Mouse (Mus musculus): ENCODE data around the gene Cd4. TPM values are rescaled to one million over a fixed set of nuclear protein-coding genes. Genes with fewer than 3 reads are reported as not detected.

Cd4 gene
- polyA plus RNA-seq, 1 experiment from 2014 or later, result 0.29 TPM

GRCm38 (mm10) chr6:124883351-124883750 lies 4.7 kb downstream of the Cd4 start:
- Histone ChIP-seq H3K36me3 (ENCODE audit: control insufficient read depth, insufficient read depth, low read length) (no peaks in the 10 kb centered on the region), H3K27me3 (replicated peaks; ENCODE audit: control insufficient read depth, insufficient read depth, low read length) (no peaks in the 10 kb centered on the region), H3K4me3 (ENCODE audit: low read depth, low read length) (no peak overlapping the region), H3K9me3 (replicated peaks; ENCODE audit: control insufficient read depth, low read length) (no peaks in the 10 kb centered on the region), H3K27ac (ENCODE audit: low read depth, low read length) (no peak overlapping the region), H3K4me1 (ENCODE audit: control insufficient read depth, insufficient read depth, low read length) (no peaks in the 10 kb centered on the region), H3K9ac (ENCODE audit: low read length) (no peak overlapping the region), H3K4me2 (ENCODE audit: low read length) (no peak overlapping the region)
- WGBS, result 71% methylated on average over 10 of the region's 10 CpGs
- ATAC-seq (no peak), DNase-seq (ENCODE audit: low spot score) (no peak)

DNA sequence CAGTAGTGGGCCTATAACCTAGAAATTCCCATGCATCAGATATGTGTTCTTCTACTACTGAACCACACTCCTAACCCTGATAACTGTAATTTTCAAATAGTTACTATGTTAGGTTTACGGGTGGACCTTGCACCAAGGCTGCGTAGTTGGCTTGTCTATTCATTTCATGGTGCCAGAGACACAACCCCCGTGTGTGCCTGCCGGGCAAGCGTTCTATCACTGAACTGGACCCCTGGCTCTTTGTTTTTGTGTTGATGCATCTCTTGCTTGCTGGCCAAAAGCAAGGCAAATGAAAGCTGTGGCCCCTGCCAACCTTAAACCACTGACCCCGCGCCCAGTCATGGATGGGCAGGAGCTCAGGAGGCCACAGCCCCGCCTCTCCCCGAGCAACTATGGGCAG lies 6.2 kb downstream of the Cd4 start:
- 93% methylated on average over 9 of the region's 9 CpGs for WGBS
- ATAC-seq, result no peak
- Histone ChIP-seq H3K27ac (ENCODE audit: low read depth, low read length) (no peak overlapping the region), H3K4me2 (ENCODE audit: low read length) (no peak overlapping the region), H3K4me1 (ENCODE audit: control insufficient read depth, insufficient read depth, low read length) (no peaks in the 10 kb centered on the region), H3K27me3 (replicated peaks; ENCODE audit: control insufficient read depth, insufficient read depth, low read length) (no peaks in the 10 kb centered on the region), H3K9me3 (replicated peaks; ENCODE audit: control insufficient read depth, low read length) (no peaks in the 10 kb centered on the region), H3K36me3 (ENCODE audit: control insufficient read depth, insufficient read depth, low read length) (no peaks in the 10 kb centered on the region), H3K4me3 (ENCODE audit: low read depth, low read length) (no peak overlapping the region), H3K9ac (ENCODE audit: low read length) (no peak overlapping the region)
- DNase-seq (ENCODE audit: low spot score), result no peak

- DNase-seq (ENCODE audit: low spot score), result no peak
- 75% methylated on average over 6 of the region's 6 CpGs for WGBS
Measured at GRCm38 (mm10) chr6:124879390-124879789, 8.6 kb downstream of the Cd4 start.

DNA sequence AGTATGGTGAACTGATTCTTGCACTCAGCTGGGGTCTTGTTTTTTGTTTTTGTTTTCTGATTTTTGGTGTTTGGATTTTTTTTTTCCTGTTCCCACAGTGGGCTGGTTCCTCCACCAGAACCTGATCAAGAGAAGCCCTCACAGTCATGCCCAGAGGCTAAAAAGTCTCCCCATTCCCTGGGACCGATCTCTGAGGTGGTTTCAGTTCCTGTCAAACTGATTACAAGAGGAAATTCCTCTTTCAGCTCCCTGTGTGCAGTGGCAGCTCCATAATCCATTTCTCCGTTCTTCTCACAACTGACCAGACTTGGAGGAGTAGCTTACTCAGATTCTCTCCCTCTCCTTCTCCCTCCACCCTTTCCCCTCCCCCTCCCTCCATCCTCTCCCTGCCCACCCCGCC lies 13.7 kb downstream of the Cd4 start:
- Histone ChIP-seq H3K4me3 (ENCODE audit: low read depth, low read length) (no peak overlapping the region), H3K27me3 (replicated peaks; ENCODE audit: control insufficient read depth, insufficient read depth, low read length) (no peaks in the 10 kb centered on the region), H3K27ac (ENCODE audit: low read depth, low read length) (no peak overlapping the region), H3K9ac (ENCODE audit: low read length) (no peak overlapping the region), H3K4me1 (ENCODE audit: control insufficient read depth, insufficient read depth, low read length) (no peaks in the 10 kb centered on the region), H3K4me2 (ENCODE audit: low read length) (no peak overlapping the region), H3K36me3 (ENCODE audit: control insufficient read depth, insufficient read depth, low read length) (no peaks in the 10 kb centered on the region), H3K9me3 (replicated peaks; ENCODE audit: control insufficient read depth, low read length) (no peaks in the 10 kb centered on the region)
- ATAC-seq (no peak), DNase-seq (ENCODE audit: low spot score) (no peak)
- 67% methylated on average over 2 of the region's 3 CpGs for WGBS

More at GRCm38 (mm10) chr6:124879390-124879789, 8.6 kb downstream of the Cd4 start:
- no peak overlapping the region for H3K27ac ChIP-seq (ENCODE audit: low read depth, low read length)
- H3K36me3 ChIP-seq (ENCODE audit: control insufficient read depth, insufficient read depth, low read length), result no peaks in the 10 kb centered on the region
- no peaks in the 10 kb centered on the region for H3K9me3 ChIP-seq (replicated peaks; ENCODE audit: control insufficient read depth, low read length)
- no peaks in the 10 kb centered on the region for H3K4me1 ChIP-seq (ENCODE audit: control insufficient read depth, insufficient read depth, low read length)
- no peak overlapping the region for H3K9ac ChIP-seq (ENCODE audit: low read length)
- H3K27me3 ChIP-seq (replicated peaks; ENCODE audit: control insufficient read depth, insufficient read depth, low read length), result no peaks in the 10 kb centered on the region
- no peak overlapping the region for H3K4me3 ChIP-seq (ENCODE audit: low read depth, low read length)
- no peak for ATAC-seq
- H3K4me2 ChIP-seq (ENCODE audit: low read length), result no peak overlapping the region

- ATAC-seq (no peak), DNase-seq (ENCODE audit: low spot score) (no peak)
- WGBS, result 56% methylated on average over 6 of the region's 7 CpGs
- Histone ChIP-seq H3K9ac (ENCODE audit: low read length) (no peak overlapping the region), H3K4me2 (ENCODE audit: low read length) (no peak overlapping the region), H3K4me3 (ENCODE audit: low read depth, low read length) (no peak overlapping the region), H3K27ac (ENCODE audit: low read depth, low read length) (no peak overlapping the region), H3K9me3 (replicated peaks; ENCODE audit: control insufficient read depth, low read length) (no peaks in the 10 kb centered on the region), H3K36me3 (ENCODE audit: control insufficient read depth, insufficient read depth, low read length) (no peaks in the 10 kb centered on the region), H3K27me3 (replicated peaks; ENCODE audit: control insufficient read depth, insufficient read depth, low read length) (no peaks in the 10 kb centered on the region), H3K4me1 (ENCODE audit: control insufficient read depth, insufficient read depth, low read length) (peaks cover 13% of the 10 kb centered on the region)
Measured at GRCm38 (mm10) chr6:124866560-124866959, 21.5 kb downstream of the Cd4 start.

- no peak for DNase-seq (ENCODE audit: low spot score)
- 0 out of 2 replicates have a peak, but pooled peaks cover 5% of the 10 kb centered on the region for H3K36me3 ChIP-seq (ENCODE audit: control insufficient read depth, insufficient read depth, low read length)
- H3K27me3 ChIP-seq (replicated peaks; ENCODE audit: control insufficient read depth, insufficient read depth, low read length), result no peaks in the 10 kb centered on the region
- no peak overlapping the region for H3K4me2 ChIP-seq (ENCODE audit: low read length)
- WGBS, result 60% methylated on average over 18 of the region's 18 CpGs
- no peak overlapping the region for H3K27ac ChIP-seq (ENCODE audit: low read depth, low read length)
- no peak overlapping the region for H3K4me3 ChIP-seq (ENCODE audit: low read depth, low read length)
- H3K9ac ChIP-seq (ENCODE audit: low read length), result 0 out of 2 replicates have a peak overlapping the region, but pooled peaks have one; percentile 0
- H3K9me3 ChIP-seq (replicated peaks; ENCODE audit: control insufficient read depth, low read length), result no peaks in the 10 kb centered on the region
- peaks cover 15% of the 10 kb centered on the region for H3K4me1 ChIP-seq (ENCODE audit: control insufficient read depth, insufficient read depth, low read length)
- ATAC-seq, result no peak
Measured at GRCm38 (mm10) chr6:124865766-124866362, 22.2 kb downstream of the Cd4 start.

DNA sequence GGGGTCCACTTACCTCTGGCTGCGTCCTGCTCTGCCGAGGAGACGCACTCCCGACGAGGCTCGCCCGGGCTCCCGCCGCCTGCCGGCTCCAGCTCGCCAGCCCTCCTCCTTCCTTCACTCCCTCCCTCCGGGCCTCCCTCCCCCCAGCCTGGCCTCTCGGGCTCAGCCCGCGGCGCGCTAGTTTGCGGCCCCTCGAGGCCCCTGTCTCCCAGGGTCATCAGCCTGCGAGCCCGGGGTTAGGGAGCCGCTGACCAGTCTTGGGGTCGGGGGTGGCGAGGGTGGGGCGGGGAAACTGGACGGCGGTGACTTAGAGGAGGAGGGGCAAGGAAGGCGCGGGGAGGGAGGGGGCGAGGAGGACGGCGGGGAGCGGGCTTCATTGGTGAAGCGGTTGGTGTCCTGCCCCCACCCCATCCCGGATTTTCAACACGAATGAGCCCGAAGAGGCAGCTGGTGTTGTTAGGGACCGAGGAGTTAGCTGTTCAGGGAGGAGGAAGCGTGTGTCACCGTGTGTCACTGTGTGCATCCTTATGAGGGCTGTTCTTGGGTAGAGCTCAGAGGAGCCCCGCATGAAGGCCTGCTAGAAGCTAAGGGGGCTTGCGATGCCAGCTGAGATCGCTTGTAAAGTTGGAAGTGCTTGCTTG lies 24.2 kb downstream of the Cd4 start, which contains the start of gene Gpr162:
TSS of gene Gpr162 (minus strand) at position 326 of the 641 bp plus-strand sequence.
- peak within 1 kb of the TSS; percentile 79 for H3K9ac ChIP-seq (ENCODE audit: low read length)
- 0 out of 2 replicates have a peak, but pooled peaks cover 6% of the 10 kb centered on the region for H3K36me3 ChIP-seq (ENCODE audit: control insufficient read depth, insufficient read depth, low read length)
- H3K9me3 ChIP-seq (replicated peaks; ENCODE audit: control insufficient read depth, low read length), result no peaks in the 10 kb centered on the region
- H3K4me3 ChIP-seq (ENCODE audit: low read depth, low read length), result peak within 1 kb of the TSS; percentile 60
- H3K4me1 ChIP-seq (ENCODE audit: control insufficient read depth, insufficient read depth, low read length), result peaks cover 18% of the 10 kb centered on the region
- DNase-seq (ENCODE audit: low spot score) (peak; percentile 74), ATAC-seq (peak; percentile 70)
- H3K27me3 ChIP-seq (replicated peaks; ENCODE audit: control insufficient read depth, insufficient read depth, low read length), result no peaks in the 10 kb centered on the region
- peak within 1 kb of the TSS; percentile 77 for H3K4me2 ChIP-seq (ENCODE audit: low read length)
- 2% methylated on average over 32 of the region's 43 CpGs for WGBS
- peak within 1 kb of the TSS; percentile 90 for H3K27ac ChIP-seq (ENCODE audit: low read depth, low read length)

- Histone ChIP-seq H3K27me3 (replicated peaks; ENCODE audit: control insufficient read depth, insufficient read depth, low read length) (no peaks in the 10 kb centered on the region), H3K4me1 (ENCODE audit: control insufficient read depth, insufficient read depth, low read length) (peaks cover 22% of the 10 kb centered on the region), H3K36me3 (ENCODE audit: control insufficient read depth, insufficient read depth, low read length) (0 out of 2 replicates have a peak, but pooled peaks cover 10% of the 10 kb centered on the region), H3K4me2 (ENCODE audit: low read length) (peak overlapping the region; percentile 77), H3K9ac (ENCODE audit: low read length) (peak overlapping the region; percentile 79), H3K9me3 (replicated peaks; ENCODE audit: control insufficient read depth, low read length) (no peaks in the 10 kb centered on the region), H3K4me3 (ENCODE audit: low read depth, low read length) (peak overlapping the region; percentile 60), H3K27ac (ENCODE audit: low read depth, low read length) (peak overlapping the region; percentile 90)
- WGBS, result 1% methylated on average over 10 of the region's 16 CpGs
- DNase-seq (ENCODE audit: low spot score), result peak; percentile 42
- ATAC-seq, result peak; percentile 22
Measured at GRCm38 (mm10) chr6:124863125-124863657, 24.8 kb downstream of the Cd4 start.

Data from forebrain, embryonic 14.5 days (tissue).